Mouse (Mus musculus) monocyte, adult 5-6 weeks (primary cell): ENCODE measurements around the gene Slc10a3. TPM values are rescaled to one million over a fixed set of nuclear protein-coding genes. Genes with fewer than 3 reads are reported as not detected.
"Not testable (repeated sequence)": the region's sequence is repeated elsewhere in the genome, so short reads cannot be mapped to it uniquely, and the experiment has no call there.

ENCODE experiments used
- ATAC-seq: fragments of 153-309, 156-312 bp; replicated peaks from 2 replicates; pipeline ENCODE4 v1.8.0; 2017; ENCODE audit warnings: mild to moderate bottlenecking; ENCODE audit not compliant: low TSS enrichment, insufficient number of reproducible peaks, severe bottlenecking, poor library complexity, low FRiP score
- total RNA-seq: library from RNA; stranded (forward); fragments of 200-1000, 200-491, 200-594 nt; gene quantifications from 3 replicates; pipeline ENCODE4 v1.2.3, GENCODE M21; 2017

The Slc10a3 gene
- 11.6 to 17.2 TPM (median 13.4 TPM) in 3 replicates for total RNA-seq

DNA sequence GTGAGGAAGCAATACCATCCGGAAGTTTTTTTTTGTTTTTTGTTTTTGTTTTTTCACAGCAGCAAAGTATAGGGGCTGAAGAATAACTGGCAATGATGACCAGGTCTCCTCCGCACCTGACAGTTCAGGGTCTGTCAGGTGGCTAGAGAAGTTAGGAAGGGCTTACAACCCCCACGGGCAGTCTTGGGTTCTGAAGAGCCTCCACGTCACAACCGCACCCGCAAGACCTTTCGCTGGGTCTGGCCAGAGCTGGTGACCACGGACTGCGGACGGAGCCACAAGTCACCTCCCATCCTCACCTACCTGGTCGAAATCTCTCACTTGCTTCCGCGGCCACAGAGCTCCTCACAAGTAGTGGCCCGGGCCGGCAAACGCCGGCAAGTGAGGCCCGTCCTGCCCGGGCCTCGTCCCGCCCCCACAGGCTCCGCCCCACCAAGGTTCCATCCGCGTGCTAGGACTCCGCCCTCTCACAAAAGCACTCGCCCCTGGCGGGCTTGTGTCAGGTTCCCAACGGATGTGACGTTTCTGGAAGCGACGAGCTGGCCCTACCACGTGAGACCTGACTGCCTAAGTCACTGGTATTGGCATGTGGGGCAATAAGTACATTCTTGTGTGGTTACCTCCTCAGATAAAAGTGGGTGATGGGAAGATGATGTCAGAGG, at the start of gene Slc10a3, which contains the start of gene Ubl4a:
TSS of gene Slc10a3 (minus strand) at position 462 of the 662 bp plus-strand sequence.
TSS of gene Ubl4a (minus strand) at position 331 of the 662 bp plus-strand sequence.
- peak; percentile 99 for ATAC-seq

DNA sequence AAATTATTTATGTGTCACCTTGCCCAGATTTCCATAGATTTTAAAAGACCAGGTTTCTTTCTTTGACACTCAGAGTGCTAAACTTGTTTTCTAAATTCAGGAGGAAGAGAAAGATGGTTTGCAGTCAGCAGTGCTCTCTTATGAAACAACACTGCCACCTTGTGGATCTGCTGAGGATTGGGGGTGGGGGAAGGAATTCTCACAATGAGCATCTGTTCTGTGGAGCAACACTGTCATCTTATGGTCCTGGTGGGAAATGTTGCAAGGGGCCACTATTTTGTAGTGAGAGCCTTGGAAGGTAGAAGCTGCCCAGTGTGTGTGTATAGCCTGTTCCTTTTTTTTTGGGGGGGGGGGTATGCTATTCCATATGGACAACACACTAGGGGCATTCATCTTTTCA, 40.2 kb upstream of the Slc10a3 start:
- peak; percentile 68; the same call in 1 of the 2 replicates for ATAC-seq

GRCm38 (mm10) chrX:74408340-74408739, 35.2 kb upstream of the Slc10a3 start:
- no peak for ATAC-seq

DNA sequence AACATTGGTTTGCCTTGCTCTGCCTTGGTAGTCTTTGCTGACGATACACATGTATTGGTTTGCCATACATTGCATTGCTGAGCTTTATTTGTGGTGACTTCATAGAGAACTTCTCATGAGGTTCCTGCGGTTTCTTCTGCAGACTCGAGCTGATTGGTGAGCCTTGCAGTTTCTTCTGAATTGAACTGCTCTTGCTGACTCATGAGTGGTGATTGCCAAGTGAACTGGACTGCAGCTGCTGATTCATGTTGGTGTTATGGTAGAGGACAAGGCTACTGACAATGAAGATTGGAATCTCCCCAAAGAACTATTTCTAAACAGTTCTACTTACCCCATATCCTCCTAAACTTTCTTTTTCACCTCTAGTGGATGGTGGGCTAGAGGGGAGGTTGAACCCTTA, 27.0 kb upstream of the Slc10a3 start:
- ATAC-seq: no peak

GRCm38 (mm10) chrX:74392535-74393443, 19.6 kb upstream of the Slc10a3 start, which contains the start of the genes Fam3a and Ikbkg:
Fam3a (minus strand) TSS chrX:74393272.
Ikbkg (plus strand) TSS chrX:74393290.
- ATAC-seq: peak; percentile 100

GRCm38 (mm10) chrX:74388153-74388552, 15.0 kb upstream of the Slc10a3 start:
- ATAC-seq: no peak

DNA sequence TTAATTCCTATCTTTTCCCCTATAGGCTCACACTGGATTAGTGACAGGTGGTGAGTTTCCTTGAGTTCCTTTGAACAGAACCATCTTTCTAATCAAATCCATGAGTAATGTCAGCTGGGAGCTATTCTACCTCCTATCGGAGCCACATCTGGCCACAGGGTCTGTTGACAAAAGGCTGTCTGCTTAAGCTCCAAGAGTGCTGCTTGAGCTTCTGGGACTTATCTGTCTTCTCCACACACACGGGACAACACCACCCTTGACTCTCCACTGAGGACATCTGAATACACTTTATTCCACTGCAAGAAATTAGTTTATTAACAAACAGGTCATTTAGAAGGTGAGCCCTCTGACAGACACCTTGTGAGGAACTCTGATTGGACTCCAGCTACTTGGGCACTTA, 11.3 kb upstream of the Slc10a3 start:
- ATAC-seq: no peak

- peak; percentile 57 for ATAC-seq
These were observed 4.8 kb downstream of the Slc10a3 start for GRCm38 (mm10) chrX:74368209-74368909.

- no peak for ATAC-seq
These were observed 5.6 kb downstream of the Slc10a3 start for GRCm38 (mm10) chrX:74367512-74367911.

DNA sequence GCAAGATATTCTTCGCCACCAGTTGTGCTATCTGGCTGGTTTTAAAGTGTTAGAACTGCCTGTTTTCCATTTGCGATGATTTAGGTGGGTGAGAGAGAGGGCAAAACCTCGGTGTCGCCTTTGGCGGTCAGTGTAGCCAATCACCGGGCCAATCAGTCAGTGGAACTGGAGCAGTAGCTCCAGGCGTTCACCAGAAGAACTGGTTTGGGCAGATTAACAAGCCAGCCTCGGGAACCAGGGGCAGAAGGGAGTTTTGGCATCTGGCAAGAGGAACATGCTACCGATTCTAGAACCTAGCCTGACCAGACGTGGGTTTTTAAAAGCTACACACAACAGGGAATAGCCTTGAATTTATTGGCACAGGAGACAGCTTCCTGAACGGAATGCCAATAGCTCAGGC, 14.0 kb downstream of the Slc10a3 start:
- ATAC-seq: no peak

- ATAC-seq: not testable (repeated sequence)
These were observed 16.1 kb downstream of the Slc10a3 start for GRCm38 (mm10) chrX:74357069-74357468.

- ATAC-seq: peak; percentile 87
These were observed 19.7 kb downstream of the Slc10a3 start, which contains the start of gene Lage3 for GRCm38 (mm10) chrX:74353467-74353770. Lage3 (minus strand) TSS chrX:74353618.

GRCm38 (mm10) chrX:74352645-74353466, 20.3 kb downstream of the Slc10a3 start:
- ATAC-seq: no peak

DNA sequence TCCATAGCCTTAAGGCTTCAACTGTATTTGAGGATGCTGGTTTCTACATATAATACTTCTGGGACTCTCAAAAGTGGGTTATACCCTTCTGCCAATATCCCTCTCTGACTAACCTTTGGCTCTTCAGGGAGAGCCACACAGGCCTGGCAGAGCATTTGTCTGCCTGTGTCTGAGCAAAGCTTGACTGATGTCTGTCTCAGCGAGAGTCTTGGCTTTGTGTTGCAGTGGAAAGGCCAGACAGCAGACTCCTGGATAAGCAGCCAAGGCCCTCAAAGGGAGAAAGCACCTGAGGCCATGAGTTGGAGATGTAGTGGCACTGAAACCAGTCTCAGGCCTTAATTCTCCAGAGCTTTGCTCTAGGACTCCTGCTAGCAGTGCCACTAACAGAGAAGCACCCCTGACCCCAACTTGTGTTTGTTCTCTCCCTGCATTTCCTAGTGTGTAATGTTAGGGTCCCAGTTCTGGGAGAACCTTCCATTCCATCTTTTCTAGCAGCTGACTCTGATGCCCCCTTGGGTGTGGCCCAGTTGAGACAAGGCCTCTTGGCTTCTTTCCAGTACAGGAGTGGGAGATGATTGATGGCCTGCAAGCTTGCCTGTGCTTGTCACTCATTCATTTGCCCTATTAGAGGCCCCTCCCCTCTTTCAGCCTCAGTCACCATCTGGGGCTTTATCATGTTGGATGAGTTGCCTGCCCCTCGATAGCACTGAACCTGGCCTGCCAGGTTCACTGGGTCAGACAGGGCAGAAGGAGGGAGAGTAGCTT, 42.8 kb downstream of the Slc10a3 start:
- ATAC-seq: no peak

- ATAC-seq: no peak
These were observed 43.9 kb downstream of the Slc10a3 start for GRCm38 (mm10) chrX:74329215-74329671.

GRCm38 (mm10) chrX:74328725-74329161, 44.4 kb downstream of the Slc10a3 start, which contains the start of gene Plxna3:
Plxna3 (plus strand) TSS chrX:74329066.
- peak; percentile 50 for ATAC-seq
